Mouse (Mus musculus) embryo, embryonic 10.5 days (tissue): ENCODE measurements around the gene Rbm25.
A peak's percentile ranks its signal among the peaks of the same experiment; 100 is the strongest.

Source experiments
- DNase-seq: peaks from one replicate; pipeline ENCODE4 v3.0.0-alpha.2; 2015; ENCODE audit warnings: low spot score

The Rbm25 gene

GRCm38 (mm10) chr12:83650346-83650745, 19.3 kb downstream of the Rbm25 start:
- DNase-seq: no peak

GRCm38 (mm10) chr12:83651414-83651813, 20.4 kb downstream of the Rbm25 start:
- DNase-seq: no peak

GRCm38 (mm10) chr12:83685466-83685865, 54.4 kb downstream of the Rbm25 start:
- DNase-seq: no peak

GRCm38 (mm10) chr12:83686575-83687350, 55.7 kb downstream of the Rbm25 start:
- DNase-seq: no peak

- DNase-seq: peak; percentile 97
Observed at GRCm38 (mm10) chr12:83687934-83688315, 56.9 kb downstream of the Rbm25 start, which contains the start of gene Psen1. Gene Psen1, plus strand, starts transcription at chr12:83688152.

- peak; percentile 55 for DNase-seq
Observed at GRCm38 (mm10) chr12:83688316-83689086, 57.5 kb downstream of the Rbm25 start.

- DNase-seq: peak; percentile 13
Observed at GRCm38 (mm10) chr12:83689087-83689432, 58.0 kb downstream of the Rbm25 start.

GRCm38 (mm10) chr12:83694011-83694410, 63.0 kb downstream of the Rbm25 start:
- DNase-seq: no peak

GRCm38 (mm10) chr12:83694669-83695068, 63.6 kb downstream of the Rbm25 start:
- DNase-seq: no peak

GRCm38 (mm10) chr12:83698637-83699036, 67.6 kb downstream of the Rbm25 start:
- DNase-seq: no peak

- no peak for DNase-seq
Observed at GRCm38 (mm10) chr12:83701608-83702007, 70.6 kb downstream of the Rbm25 start.

- DNase-seq: peak; percentile 51
Observed at GRCm38 (mm10) chr12:83702796-83703195, 71.8 kb downstream of the Rbm25 start.

- DNase-seq: no peak
Observed at GRCm38 (mm10) chr12:83706951-83707350, 75.9 kb downstream of the Rbm25 start.

- DNase-seq: no peak
Observed at GRCm38 (mm10) chr12:83708160-83709092, 77.4 kb downstream of the Rbm25 start.

GRCm38 (mm10) chr12:83709934-83710333, 78.9 kb downstream of the Rbm25 start:
- DNase-seq: no peak

GRCm38 (mm10) chr12:83713749-83714148, 82.7 kb downstream of the Rbm25 start:
- peak; percentile 81 for DNase-seq

- DNase-seq: no peak
Observed at GRCm38 (mm10) chr12:83716416-83717184, 85.6 kb downstream of the Rbm25 start.

GRCm38 (mm10) chr12:83719431-83719830, 88.4 kb downstream of the Rbm25 start:
- DNase-seq: no peak

- no peak for DNase-seq
Observed at GRCm38 (mm10) chr12:83721281-83721680, 90.2 kb downstream of the Rbm25 start.

- no peak for DNase-seq
Observed at GRCm38 (mm10) chr12:83723037-83723436, 92.0 kb downstream of the Rbm25 start.

- no peak for DNase-seq
Observed at GRCm38 (mm10) chr12:83726510-83727308, 95.7 kb downstream of the Rbm25 start.
